Mouse (Mus musculus) G1E-ER4 (cell line): ENCODE measurements around the gene Zfp827. TPM values are rescaled to one million over a fixed set of nuclear protein-coding genes. Genes with fewer than 3 reads are reported as not detected.

ENCODE experiments used
- GATA1 ChIP-seq: IDR thresholded peaks from one replicate; pipeline ENCODE4 v1.8.0; 2012; ENCODE audit warnings: low read length, inconsistent platforms
- polyA plus RNA-seq: library from polyadenylated mRNA; stranded (reverse); fragments of >175 nt; gene quantifications from 2 replicates; pipeline ENCODE4 v1.2.3, GENCODE M21; 2012

Zfp827 gene
- polyA plus RNA-seq, 1 experiment = 2.2 TPM

DNA sequence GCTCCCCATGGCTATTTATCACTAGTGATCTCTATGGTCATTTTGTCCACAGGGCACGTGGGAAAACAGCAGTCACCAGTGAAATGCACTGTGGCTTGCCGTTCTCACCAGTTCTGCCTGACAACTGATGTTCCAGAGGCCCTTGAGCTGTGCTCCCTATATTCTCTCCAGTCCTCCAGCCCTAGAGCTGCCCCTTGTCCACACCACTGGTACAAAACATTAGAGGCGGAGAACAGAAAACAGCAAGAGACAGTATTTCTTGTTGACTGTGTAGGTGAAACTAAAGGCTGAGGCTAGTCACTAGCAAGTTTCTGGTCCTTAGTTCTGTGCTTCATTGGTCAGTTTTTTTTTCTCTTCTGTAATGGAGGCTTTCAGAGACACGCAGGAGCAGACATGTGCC is 96.0 kb downstream of the Zfp827 start:
- no peak for TF ChIP-seq GATA1

DNA sequence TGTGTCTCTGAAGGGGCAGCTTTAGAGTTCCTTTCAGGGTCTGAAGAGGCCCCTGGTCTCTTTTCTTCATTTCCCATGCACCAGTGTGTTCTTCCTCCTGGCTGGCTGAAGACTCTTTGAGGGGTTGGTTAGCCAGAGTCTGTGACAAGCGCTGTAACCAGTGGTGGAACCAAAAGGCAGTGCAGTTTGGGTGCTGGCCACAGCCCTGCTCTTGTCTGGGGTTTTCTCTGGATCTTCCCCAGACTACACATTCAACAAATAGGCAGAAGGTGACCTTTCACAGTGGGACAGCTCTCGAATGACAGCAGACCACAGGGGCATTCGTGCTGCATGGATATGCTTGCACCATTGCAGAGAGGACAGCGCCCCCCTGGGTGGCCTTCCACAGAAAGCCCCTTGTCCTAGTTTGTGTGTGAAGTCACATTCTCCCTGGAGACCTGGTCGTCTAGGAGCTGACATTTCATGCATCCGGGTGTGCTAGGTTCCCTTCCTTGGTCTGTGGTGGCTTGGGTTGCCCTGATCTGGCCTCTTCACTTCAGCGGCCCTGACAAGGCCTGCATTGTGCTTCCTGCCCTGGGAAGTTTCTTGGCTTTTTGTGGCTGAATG is 99.1 kb downstream of the Zfp827 start:
- TF ChIP-seq GATA1 = no peak

GRCm38 (mm10) chr8:79139614-79140013 is 111.4 kb downstream of the Zfp827 start:
- TF ChIP-seq GATA1 = no peak

GRCm38 (mm10) chr8:79140981-79141380 is 112.7 kb downstream of the Zfp827 start:
- TF ChIP-seq GATA1 = no peak

GRCm38 (mm10) chr8:79141592-79141991 is 113.4 kb downstream of the Zfp827 start:
- TF ChIP-seq GATA1 = no peak

GRCm38 (mm10) chr8:79143729-79144128 is 115.5 kb downstream of the Zfp827 start:
- no peak for TF ChIP-seq GATA1

DNA sequence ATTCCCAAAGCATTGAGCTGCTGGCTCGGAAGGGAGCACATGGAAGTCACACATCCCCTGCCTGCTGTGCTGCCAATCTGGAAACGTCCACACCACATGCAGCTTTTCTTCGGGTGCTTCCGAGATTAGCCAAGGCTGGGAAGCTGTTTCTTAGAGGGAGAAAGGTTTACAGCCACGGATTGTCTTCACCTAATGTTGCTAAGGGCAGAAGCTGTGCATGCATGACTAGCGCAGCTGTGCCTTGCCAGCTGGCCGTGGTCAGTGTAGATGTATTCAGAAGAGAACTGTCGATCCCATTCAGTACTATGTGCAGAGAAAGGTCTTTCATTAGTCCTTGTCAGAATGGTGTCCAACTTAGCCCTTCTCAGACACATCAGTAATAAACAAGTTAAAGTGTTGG is 117.0 kb downstream of the Zfp827 start:
- TF ChIP-seq GATA1 = no peak

DNA sequence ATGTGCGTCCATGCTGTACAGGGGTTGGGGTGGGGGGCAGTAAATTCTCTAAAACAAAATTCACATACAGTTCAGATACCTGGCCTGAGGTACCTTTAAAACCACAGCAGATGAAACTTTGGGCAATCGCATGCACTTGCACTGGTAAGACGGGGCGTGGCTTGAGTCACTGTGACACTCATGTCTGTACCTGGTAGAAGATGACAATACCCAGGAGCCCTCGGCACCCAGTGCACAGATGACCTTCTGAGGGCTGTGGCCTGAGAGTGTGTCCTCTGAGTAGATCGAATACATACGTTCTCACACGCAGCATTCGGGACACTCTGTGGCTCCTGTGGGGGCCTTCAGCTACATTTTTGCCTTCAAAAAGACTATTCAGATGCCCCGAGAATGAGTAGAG is 117.4 kb downstream of the Zfp827 start:
- TF ChIP-seq GATA1 = no peak

GRCm38 (mm10) chr8:79148799-79149198 is 120.6 kb downstream of the Zfp827 start:
- TF ChIP-seq GATA1 = no peak

DNA sequence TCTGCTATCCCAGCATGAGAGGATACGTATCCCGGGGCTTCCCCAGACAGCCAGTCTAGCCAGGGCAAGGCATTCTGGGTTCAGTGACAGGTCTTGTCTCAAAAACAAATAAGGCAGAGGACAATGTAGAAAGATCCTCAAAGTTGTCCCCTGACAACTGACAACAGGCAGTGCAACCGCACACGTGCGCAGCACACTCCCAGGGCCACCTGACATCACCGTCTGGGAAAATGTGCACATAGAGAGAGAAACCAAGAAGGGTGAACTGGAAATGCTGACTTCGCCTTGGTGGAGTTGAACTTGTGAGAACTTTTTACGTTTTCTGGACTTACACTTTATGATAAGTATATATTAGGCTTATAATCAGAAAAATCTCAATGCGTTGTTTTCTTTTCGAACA is 121.6 kb downstream of the Zfp827 start:
- no peak for TF ChIP-seq GATA1

DNA sequence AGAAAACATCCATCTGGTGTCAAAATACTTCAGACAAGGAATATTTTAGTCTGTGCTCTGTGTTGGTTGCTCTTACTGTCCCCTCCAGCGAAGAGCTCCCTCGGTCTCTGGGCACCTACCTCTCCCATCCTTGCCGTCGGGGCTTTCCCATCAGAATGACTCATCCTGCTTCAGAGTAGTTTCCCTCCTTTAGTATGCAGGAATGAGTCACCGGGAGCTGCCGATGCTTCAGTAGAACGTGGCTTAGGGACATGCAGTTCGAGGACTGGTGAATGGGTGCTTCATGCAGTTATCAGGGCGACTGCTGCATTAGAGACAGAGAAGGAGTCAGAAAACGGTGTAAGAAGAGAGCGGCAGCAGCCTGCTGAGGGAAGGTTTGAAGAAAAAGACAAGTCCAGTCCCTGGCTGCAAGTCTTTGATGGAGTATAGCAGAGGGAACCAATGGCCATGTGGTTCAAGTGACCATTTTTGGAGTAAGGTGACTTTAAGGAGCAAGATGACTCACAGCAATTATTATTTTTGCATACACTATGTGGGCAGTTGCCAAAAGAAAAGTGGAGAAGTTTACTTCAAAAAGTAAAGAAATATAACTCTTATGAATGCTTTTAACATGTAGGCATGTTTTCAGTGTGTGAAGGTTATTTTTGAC is 122.4 kb downstream of the Zfp827 start:
- TF ChIP-seq GATA1 = no peak

- no peak for TF ChIP-seq GATA1
These were observed 123.4 kb downstream of the Zfp827 start for GRCm38 (mm10) chr8:79151644-79152043.

- TF ChIP-seq GATA1 = no peak
These were observed 125.0 kb downstream of the Zfp827 start for GRCm38 (mm10) chr8:79153201-79153600.

DNA sequence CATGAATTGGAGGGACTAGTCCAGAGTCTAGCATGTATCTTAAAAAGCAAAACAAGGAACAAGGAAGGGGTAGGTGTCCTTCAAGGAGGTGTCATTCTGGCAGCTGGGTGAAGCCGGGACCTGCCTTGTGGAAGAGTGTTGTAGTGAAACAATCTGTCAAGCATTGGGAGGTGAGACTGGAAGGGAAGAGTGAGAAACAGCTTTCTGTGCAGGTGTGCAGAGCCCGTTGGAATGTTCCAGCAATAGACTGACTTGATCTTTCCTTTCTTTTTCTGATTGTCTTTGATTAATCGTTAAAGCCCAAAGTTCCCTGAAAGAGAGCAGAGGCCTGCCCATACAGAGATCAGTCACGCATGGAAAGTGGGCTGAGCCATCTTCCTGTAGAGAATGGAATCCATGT is 125.4 kb downstream of the Zfp827 start:
- no peak for TF ChIP-seq GATA1

DNA sequence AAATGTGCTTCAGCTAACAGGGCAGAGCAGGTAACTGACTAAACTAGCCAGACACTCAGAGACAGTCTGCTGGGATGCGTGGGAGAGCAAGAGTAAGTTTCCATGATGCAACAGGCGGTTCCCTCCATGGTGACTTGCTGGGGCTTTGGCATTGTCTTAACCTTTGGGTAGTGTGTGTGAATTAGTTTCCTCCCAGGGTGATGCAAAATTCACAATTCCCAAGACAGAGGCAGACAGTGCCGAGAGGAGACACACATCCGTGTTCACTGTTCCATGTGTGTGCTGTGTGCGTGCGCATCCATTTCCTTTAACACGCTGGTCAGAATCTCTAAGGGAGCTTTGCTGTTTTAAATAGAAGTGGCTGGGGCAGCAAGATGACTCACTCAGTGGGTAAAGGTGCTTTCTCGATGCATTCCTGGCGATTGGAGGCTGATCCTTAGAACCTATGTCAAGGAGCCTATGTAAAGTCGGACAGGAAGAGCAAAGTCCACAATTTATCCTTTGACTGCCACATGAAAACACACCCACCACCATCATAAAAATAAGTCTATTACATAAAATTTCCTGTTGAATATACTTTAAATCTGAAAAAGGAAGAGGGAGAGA is 127.4 kb downstream of the Zfp827 start:
- no peak for TF ChIP-seq GATA1

GRCm38 (mm10) chr8:79157366-79157765 is 129.1 kb downstream of the Zfp827 start:
- TF ChIP-seq GATA1 = no peak

- no peak for TF ChIP-seq GATA1
These were observed 130.1 kb downstream of the Zfp827 start for GRCm38 (mm10) chr8:79158357-79158756.
